Mouse (Mus musculus): ENCODE measurements around the gene Ubb.

- TF ChIP-seq CTCF (IDR thresholded peaks at IDR 0.05) (no peak), POLR2A (IDR thresholded peaks at IDR 0.05; ENCODE audit: insufficient read depth, low read depth, low read length) (no peak), EP300 (IDR thresholded peaks at IDR 0.05; ENCODE audit: insufficient read depth, low read depth, low read length) (no peak)
These were observed 4.1 kb downstream of the Ubb start for GRCm38 (mm10) chr11:62554934-62555517.
